Mouse (Mus musculus) adrenal gland, postnatal 25 days (tissue): ENCODE data around the gene Nkx2-5. TPM values are rescaled to one million over a fixed set of nuclear protein-coding genes. Genes with fewer than 3 reads are reported as not detected.

Experiments
- DNase-seq: peaks from one replicate; pipeline ENCODE4 v3.0.0; 2021; ENCODE audit warnings: mixed read lengths
- total RNA-seq: library from RNA; stranded (reverse); gene quantifications from 2 replicates; pipeline ENCODE4 v1.2.3, GENCODE M21; 2021

Nkx2-5 gene
- total RNA-seq, 1 experiment from 2014 or later: not detected

GRCm38 (mm10) chr17:26836786-26837545 is 7.8 kb downstream of the Nkx2-5 start:
- DNase-seq: no peak

DNA sequence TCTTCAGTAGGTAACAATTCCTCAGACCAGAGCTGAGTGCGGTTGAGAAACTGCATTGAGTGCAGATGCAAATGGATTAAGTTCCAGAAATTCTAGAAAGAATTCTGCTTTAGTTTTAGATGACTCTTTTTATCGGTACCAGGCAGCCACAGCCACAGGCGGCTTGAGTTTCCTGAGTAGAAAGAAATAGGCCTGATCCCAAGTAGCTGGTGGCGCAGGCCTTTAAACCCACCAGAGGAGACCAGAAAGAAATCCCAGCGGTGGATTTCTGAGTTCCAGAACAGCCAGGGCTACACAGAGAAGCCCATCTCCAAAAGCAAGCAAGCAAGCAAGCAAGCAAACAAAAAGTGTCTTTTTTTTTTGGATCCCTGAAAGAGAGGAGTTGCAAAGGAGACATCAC is 8.4 kb downstream of the Nkx2-5 start:
- no peak for DNase-seq

GRCm38 (mm10) chr17:26835956-26836355 is 8.9 kb downstream of the Nkx2-5 start:
- no peak for DNase-seq

DNA sequence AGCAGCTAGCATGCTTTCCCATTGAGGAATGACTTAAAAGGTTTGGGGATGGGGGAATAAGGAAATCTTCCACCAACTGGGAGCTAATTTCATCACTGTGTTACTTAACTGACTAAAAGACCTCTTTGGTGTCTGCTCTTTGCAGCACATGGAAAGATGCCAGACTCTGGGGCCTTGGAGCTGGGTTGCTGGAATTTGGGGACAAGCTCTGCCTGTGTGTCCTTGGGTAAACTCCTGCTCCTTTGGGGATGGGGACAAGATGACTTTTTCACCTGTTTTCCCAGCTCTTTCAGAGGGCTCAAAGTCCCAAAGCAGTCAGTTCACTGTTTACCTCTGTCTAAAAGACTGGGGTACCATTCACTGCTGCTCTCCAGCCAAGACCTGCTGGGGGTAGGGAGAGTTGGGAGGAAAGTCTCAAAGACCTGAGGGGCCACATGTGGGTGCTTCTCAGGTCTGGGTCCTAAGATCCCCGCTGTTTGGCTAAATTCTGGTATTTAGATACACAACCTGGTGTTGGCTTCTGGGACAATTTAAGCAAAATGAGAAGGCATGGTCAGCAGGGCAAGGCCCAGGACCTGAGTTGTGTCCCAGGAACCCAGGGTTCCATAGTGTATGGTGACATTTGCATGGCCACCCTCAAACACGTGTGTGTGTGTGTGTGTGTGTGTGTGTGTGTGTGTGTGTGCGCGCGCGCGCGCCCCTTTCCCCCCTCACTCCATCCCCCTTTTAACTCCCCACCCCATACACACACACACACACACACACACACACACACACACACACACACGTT is 9.6 kb downstream of the Nkx2-5 start:
- DNase-seq: peak; percentile 35

DNA sequence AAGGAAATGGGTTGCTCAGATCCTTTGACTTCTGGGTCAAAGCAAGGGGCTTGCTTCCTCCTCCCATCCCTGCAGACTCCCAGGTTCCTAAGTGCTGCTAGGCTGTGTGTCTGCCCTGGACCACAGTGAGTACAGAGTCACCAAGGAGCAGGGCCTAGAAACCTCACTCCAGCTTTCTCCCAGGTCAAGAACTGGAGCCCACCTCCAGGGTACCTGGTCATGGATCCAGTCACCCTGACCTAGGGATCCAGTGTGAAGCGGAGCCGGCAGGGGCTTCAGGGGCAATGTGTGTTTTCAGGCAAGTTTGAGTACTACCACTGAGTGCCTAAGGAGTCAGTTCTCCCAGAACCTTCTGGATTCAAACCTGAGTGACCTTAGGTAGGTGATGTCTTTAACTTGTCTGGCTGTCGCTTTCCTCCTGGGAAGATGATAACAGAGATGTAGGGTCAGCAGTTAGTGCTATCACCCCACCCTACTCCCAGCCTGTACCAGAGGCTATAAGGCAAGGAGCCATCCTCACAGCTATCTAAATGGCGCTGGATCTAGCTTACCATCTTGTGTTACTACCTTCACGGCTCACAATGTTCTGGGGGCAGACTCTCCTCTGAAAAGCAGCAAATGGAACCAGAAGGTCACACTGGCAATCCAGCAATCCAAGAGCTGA is 10.4 kb downstream of the Nkx2-5 start:
- no peak for DNase-seq

DNA sequence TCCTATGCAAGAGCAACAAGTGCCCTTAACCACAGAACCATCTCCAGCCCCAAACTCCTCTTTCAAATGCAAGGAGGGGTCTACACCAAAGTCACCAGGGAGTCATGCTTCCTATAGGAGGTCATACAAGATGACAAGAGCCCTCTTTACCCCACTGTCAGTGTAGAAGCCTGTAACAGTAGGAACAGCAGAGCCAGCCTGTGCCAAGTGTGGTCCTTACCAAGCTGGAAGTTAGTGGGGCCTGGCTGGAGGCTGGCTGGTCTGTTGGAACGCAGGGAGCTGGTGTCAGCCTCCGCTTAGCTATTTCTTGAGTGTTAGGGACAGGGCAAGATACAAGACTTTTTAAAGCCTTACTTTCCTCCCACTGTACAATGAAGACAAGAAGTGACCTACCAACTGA is 11.0 kb downstream of the Nkx2-5 start:
- DNase-seq: no peak

GRCm38 (mm10) chr17:26826131-26826530 is 18.7 kb downstream of the Nkx2-5 start:
- DNase-seq: no peak

- no peak for DNase-seq
Measured at GRCm38 (mm10) chr17:26817776-26818175, 27.0 kb downstream of the Nkx2-5 start.

- no peak for DNase-seq
Measured at GRCm38 (mm10) chr17:26816810-26817209, 28.0 kb downstream of the Nkx2-5 start.

GRCm38 (mm10) chr17:26813497-26813896 is 31.3 kb downstream of the Nkx2-5 start:
- DNase-seq: no peak

DNA sequence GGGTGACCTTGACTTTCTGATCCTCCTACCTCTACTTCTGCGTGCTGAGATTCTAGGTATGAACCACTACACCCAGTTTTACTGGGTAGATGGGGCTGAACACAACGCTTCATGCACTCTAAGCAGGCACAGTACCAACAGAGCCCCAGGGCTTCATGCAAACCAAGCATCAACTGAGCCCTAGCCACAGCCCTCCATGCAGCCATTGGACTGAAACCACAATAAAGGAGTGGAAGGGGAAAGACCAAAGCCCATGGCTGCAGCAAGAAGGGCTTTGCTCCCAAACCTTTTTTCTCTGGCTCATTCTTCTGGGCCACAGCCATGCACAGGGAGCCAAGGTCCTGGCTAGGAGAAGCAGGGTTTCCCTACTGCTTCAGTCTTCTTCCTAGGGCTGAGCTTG is 32.2 kb downstream of the Nkx2-5 start:
- DNase-seq: no peak

GRCm38 (mm10) chr17:26802886-26803285 is 41.9 kb downstream of the Nkx2-5 start:
- DNase-seq: no peak

DNA sequence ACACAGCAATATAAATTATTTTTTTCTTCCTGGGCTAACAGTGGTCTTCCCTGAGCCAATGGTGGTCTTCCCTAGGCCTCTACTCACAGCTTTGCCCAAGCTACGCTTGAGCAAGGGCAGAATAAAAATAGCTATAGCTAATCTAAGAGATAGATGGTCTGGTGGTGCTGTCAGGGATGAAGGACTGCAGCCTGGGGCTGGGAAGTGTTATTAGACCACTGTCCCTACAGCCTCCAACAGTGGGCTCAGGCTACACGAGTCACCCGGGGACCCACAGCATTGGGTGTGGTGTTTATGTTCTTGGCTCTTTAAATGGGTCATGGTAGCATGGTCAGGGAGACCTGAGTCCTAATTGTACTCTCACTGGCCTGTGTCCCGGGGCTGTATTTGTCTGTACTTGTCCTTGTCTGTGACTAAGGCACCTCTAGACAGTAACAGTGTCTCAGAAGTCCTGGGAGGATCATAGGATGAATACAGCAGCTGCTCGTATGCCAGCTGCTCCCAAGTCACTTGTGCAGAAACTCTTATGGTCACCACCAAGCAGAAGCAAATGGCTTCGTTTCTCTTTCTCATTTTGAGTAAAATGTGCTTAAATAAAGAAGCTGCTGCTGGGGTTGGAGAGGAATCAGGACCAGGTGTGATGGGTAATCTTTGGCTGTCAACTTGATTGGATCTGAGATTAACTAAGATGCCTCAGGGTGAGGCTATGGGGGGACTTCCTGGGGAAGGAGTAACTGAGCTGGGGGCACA is 47.3 kb downstream of the Nkx2-5 start:
- no peak for DNase-seq

GRCm38 (mm10) chr17:26795386-26795785 is 49.4 kb downstream of the Nkx2-5 start:
- no peak for DNase-seq

DNA sequence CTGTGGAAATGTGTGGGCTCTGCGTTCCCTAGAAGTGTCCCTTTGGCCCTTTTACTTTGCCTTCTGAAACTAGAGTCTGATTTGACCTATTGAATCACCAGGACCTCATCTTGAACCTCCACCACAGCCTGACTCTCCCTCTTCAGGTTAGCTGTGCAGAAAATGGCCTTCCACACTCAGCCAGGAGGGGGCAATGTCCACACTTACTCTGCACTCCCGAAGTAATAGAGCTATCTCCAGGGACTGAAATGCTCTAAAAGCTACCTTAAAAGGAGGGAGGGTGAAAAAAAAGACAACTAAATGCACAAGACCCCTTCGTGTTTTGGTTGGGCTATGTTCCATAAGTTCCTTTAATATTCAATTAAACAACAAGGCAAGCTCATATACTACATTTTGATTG is 50.1 kb downstream of the Nkx2-5 start:
- peak; percentile 71 for DNase-seq

DNA sequence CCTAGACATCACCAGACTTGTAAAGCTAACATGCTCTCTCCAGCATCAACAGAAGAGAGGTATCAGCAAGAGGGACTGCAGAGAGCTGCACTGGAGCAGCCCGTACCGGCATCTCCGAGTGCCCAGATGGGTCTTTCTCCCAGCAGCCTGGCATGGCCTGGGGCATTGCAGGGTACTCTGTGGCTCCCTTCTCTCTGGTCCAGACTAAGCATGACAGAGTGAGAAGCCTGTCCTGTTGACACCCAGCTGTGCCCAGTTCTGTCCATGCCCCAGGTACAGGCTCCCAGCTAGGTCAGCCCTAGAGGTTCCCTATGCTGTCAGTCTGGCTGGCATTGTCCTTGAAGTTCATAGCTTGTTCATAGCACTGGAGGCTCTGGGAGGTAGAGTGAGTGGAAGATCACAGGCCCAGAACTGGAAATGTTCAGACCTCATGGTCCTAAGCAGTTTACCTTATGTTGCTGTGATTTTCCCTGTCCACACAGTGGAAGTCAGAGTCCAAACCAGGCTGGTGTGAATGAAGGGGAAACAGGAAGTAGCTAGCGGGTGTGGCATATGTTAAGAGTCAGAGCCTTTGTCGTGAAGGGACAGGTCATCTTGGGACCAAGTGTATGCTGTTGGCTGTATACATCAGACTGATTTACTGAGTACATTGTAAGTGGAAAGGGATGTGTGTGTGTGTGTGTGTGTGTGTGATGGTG is 51.6 kb downstream of the Nkx2-5 start:
- no peak for DNase-seq

- DNase-seq: peak; percentile 21
Measured at GRCm38 (mm10) chr17:26792096-26792495, 52.7 kb downstream of the Nkx2-5 start.

- no peak for DNase-seq
Measured at GRCm38 (mm10) chr17:26791580-26791979, 53.2 kb downstream of the Nkx2-5 start.

DNA sequence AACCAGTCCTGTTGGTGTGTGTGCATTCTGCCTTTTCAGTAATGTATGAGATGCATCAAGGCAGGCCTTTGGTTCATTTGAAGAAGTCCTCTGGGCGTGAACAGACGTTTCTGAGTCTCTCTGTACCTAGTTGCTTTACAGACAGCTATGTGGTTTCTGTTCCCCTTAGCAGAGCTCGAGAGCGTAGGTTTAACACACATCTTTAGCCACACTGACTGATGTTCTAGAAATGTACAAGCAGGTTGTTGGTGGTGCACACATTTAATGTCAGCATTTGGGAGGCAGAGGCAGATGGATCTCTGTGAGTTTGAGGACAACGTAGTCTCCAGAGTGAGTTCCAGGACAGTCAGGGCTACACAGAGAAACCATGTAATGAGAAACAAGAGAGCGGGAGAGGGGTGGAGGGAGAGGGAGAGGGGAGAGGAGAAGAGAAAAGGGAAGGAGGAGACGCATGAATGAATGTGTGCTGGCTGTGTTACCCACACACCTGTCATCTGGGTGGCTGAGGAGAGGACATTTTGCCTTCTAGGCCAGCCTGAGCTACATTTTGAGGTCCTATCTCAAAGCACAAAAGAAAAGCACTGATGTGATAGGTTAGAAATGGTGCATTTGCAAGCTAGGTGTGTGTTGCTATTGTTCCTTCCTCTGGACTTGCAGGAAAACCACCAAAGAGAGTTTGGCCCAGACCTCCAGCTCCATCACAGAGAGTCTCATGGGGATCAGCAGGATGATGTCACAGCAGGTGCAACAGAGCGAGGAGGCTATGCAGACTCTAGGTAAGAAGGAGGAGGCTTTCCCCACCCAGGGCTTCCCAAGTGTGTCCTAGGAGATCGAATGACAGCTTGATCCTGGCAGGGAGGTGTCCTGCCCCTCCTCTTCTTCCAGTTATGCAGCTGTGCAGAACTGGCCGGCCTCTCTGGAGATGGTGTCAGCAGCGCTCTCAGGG is 54.3 kb downstream of the Nkx2-5 start:
- no peak for DNase-seq

DNA sequence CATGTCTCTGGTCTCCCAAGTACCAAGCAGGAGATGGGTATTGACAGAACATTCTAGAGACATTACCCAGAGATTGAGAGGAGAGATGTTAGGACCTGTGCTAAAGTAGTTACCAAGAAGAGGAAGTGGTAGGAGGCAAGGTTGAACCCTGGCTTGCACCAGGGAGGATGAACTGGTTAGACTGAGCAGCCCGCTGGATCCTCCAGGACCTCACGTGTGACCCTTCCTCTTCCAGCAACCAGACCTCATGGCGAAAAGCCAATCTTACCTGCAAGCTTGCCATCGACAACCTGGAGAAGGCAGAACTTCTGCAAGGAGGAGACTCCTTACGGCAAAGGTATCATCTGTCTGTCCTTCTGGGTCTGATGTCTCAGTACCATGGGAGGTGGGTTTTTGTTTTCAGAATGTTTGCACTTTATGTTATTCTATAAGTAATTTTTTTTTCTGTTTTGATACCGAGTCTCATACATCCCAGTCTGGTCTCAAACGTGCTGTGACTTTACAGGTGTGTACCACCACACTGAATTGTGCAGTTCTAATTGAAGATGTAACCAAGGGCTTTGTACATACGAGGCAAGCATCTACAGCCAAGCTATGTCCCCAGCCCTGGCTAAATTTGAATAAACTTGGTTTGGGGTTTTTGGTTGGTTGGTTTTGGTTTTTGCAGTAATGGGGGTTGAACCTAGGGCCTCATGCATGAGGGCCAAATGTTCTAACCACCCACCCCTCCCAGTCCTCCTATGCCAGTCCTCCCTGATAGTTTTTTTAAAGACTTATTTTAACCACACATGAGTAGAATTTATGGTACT is 55.1 kb downstream of the Nkx2-5 start:
- DNase-seq: no peak
